Mouse (Mus musculus): ENCODE measurements at regions not wholly inside any gene's neighbourhood (a gene's known extent, or its start where the extent isn't known, plus 50 kb on each side); places are given as distances from the start of the nearest gene placed in this dataset.

DNA sequence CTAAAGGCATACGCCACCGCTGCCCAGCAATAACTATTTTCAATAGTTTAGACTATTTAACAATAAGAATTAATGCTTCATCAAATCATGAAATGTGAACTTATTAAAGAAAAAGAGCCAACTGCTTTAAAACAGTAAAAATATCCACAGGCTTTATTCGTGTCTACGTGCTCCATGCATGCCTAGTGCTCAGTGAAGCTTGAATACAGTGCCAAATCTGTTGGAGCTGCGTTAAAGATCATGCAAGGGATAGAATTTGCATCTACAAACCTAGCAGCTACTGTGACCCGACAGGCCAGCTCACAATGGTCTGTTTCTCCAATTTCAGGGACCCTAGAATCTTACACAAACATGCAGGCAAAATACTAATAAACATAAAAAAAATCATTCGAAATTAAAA lies 1147.3 kb upstream of the Flrt2 start:
- no peaks in the 10 kb centered on the region for H3K4me1 ChIP-seq
- no peak for ATAC-seq (replicated peaks)
- H3K4me3 ChIP-seq, result no peak overlapping the region
- no peak overlapping the region for H3K4me2 ChIP-seq (replicated peaks)
- H3K9me3 ChIP-seq, result no peaks in the 10 kb centered on the region
- no peak overlapping the region for H3K9ac ChIP-seq (replicated peaks)
- H3K27ac ChIP-seq (replicated peaks), result no peak overlapping the region
- H3K36me3 ChIP-seq, result no peaks in the 10 kb centered on the region
- H3K27me3 ChIP-seq, result no peaks in the 10 kb centered on the region
- 74% methylated on average over 7 of the region's 7 CpGs for WGBS

DNA sequence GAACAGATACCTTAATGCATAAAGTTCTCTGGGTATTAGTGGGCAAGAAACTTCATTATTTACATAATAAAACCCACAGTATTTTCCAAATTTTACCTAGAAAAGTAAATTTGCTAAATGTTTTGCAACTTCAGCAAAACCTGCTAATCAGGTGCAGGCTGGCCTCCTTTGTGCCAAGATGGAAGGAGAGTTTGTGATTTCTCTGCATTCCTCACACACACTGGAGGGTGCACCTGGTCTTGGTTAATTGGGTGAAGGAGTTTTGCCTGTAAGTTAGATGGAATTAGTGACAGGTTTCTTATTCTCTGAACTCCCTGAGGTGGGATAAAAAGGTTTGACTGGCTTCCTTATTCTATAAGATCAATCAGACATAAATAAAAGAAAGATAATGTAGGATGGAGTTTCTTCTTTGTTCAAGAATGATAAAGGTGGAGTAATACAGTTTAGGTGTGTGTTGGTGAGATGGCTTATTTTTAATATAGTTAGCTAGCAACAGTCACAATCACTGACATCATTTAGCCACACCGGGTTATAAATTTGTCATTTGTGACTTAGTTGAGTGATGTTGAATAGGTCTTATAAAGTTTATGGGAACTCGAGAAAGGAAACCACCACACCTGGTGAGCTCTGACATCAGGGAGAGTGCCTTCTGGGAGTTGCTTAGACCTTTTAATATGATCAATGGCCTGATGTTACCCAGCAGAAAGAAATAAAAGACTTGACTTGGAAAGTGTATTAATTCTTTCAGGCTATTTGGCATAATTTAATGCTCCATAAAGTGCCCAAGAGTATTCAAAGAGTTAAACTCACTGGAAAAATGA lies 1131.4 kb upstream of the Flrt2 start:
- H3K27me3 ChIP-seq, result no peaks in the 10 kb centered on the region
- 86% methylated on average over 2 of the region's 2 CpGs for WGBS
- no peak overlapping the region for H3K27ac ChIP-seq (replicated peaks)
- no peak for ATAC-seq (replicated peaks)
- no peak overlapping the region for H3K9ac ChIP-seq (replicated peaks)
- no peaks in the 10 kb centered on the region for H3K9me3 ChIP-seq
- no peak overlapping the region for H3K4me2 ChIP-seq (replicated peaks)
- no peaks in the 10 kb centered on the region for H3K36me3 ChIP-seq
- H3K4me3 ChIP-seq, result no peak overlapping the region
- H3K4me1 ChIP-seq, result no peaks in the 10 kb centered on the region

DNA sequence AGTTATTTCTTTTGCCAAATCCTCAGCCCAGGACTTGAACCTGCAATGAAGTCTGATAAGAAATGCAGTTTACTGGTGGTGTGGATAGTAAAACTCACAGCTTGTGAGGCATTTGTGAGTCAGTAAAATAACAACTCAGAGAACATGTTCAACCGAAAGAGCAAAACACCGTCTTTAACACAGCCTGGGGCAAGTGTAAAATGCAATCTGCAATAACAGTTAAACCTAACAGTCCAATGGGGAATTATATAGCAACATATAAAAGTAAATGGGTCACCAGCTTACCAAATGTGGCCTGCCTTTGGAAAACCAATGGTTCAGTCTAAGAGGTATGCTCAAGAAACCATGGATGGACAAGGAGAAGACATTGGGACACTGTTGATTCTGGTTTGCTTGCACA lies 1117.0 kb upstream of the Flrt2 start:
- no peaks in the 10 kb centered on the region for H3K4me1 ChIP-seq
- H3K27ac ChIP-seq (replicated peaks), result no peak overlapping the region
- H3K36me3 ChIP-seq, result no peaks in the 10 kb centered on the region
- H3K9me3 ChIP-seq, result no peaks in the 10 kb centered on the region
- H3K4me2 ChIP-seq (replicated peaks), result no peak overlapping the region
- H3K27me3 ChIP-seq, result no peaks in the 10 kb centered on the region
- no peak for ATAC-seq (replicated peaks)
- H3K4me3 ChIP-seq, result no peak overlapping the region
- 89% methylated on average over 2 of the region's 2 CpGs for WGBS
- H3K9ac ChIP-seq (replicated peaks), result no peak overlapping the region

DNA sequence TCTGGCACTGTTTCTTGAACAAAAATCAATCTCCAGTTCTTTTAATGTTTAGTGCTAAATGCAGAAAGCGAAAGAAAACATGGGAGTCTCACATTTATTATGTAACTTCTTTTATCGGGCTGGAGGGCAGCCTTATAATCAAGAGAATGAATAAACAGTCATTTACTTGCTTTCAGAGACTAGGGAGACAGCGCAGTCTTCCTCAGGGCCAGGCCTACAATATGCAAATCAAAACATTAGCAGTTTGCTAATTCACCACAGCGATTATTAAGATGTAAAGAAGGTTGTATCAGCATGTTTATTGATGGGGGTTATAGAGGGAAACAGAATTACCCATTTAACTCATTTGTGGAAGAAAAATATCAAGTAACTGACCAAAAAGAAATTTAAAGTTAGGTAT lies 1111.7 kb upstream of the Flrt2 start:
- ATAC-seq (replicated peaks), result 0 out of 2 replicates have a peak, but pooled peaks have one; percentile 60
- no peak overlapping the region for H3K4me3 ChIP-seq

DNA sequence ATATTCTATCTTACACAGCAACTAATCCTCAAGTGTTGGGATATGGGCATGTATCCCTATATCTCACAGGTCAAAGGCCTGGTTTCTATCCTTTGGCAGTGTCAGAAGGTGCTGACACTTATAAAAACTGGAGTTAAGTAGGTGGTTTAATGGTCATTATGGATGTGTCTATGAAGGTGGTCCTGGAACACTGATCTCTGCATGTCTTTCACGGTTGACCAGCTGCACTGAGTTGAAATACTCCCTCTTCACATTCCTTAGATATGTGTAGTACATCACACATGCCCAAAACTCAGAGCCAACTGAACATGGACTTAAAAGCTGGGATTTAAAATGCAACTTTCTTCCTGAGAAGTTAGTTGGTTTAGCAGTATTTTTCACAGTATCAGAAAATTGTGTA lies 1107.7 kb upstream of the Flrt2 start:
- 83% methylated on average over 1 of the region's 1 CpGs for WGBS
- no peak overlapping the region for H3K27ac ChIP-seq (replicated peaks)
- no peak overlapping the region for H3K9ac ChIP-seq (replicated peaks)
- no peaks in the 10 kb centered on the region for H3K36me3 ChIP-seq
- H3K4me3 ChIP-seq, result no peak overlapping the region
- peaks cover 4% of the 10 kb centered on the region; the same call in 1 of the 2 replicates for H3K4me1 ChIP-seq
- H3K27me3 ChIP-seq, result no peaks in the 10 kb centered on the region
- no peak for ATAC-seq (replicated peaks)
- no peaks in the 10 kb centered on the region for H3K9me3 ChIP-seq
- no peak overlapping the region for H3K4me2 ChIP-seq (replicated peaks)

More for the DNA sequence above, 1111.7 kb upstream of the Flrt2 start:
- Histone ChIP-seq H3K27ac (replicated peaks) (no peak overlapping the region), H3K9ac (replicated peaks) (no peak overlapping the region), H3K4me1 (peaks cover 4% of the 10 kb centered on the region; the same call in 1 of the 2 replicates), H3K36me3 (no peaks in the 10 kb centered on the region), H3K4me2 (replicated peaks) (no peak overlapping the region), H3K9me3 (no peaks in the 10 kb centered on the region), H3K27me3 (no peaks in the 10 kb centered on the region)
- 25% methylated on average over 4 of the region's 4 CpGs for WGBS

DNA sequence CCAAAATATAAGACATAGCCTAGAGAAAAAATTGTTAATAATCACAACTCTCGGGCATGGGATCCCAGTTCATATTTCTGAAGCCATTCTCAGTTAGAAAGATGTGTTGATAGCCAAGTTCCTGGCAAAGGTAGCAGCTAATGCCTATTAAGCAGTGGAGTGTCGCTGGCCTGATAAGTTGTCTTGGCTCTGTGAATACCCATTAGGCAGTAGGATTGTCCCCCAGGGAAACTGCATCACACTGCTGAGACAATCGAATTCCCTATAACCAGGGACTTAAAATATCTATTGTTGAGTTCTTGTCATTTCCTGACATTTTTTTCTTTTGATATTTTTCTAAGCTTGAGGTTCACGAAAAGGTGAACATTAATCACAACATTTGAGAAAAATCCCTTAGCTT lies 1105.0 kb upstream of the Flrt2 start:
- 68% methylated on average over 4 of the region's 4 CpGs for WGBS
- H3K4me3 ChIP-seq, result no peak overlapping the region
- no peak overlapping the region for H3K27ac ChIP-seq (replicated peaks)
- H3K4me2 ChIP-seq (replicated peaks), result no peak overlapping the region
- H3K9me3 ChIP-seq, result no peaks in the 10 kb centered on the region
- no peaks in the 10 kb centered on the region for H3K36me3 ChIP-seq
- H3K4me1 ChIP-seq, result no peaks in the 10 kb centered on the region
- no peaks in the 10 kb centered on the region for H3K27me3 ChIP-seq
- ATAC-seq (replicated peaks), result no peak
- H3K9ac ChIP-seq (replicated peaks), result no peak overlapping the region

DNA sequence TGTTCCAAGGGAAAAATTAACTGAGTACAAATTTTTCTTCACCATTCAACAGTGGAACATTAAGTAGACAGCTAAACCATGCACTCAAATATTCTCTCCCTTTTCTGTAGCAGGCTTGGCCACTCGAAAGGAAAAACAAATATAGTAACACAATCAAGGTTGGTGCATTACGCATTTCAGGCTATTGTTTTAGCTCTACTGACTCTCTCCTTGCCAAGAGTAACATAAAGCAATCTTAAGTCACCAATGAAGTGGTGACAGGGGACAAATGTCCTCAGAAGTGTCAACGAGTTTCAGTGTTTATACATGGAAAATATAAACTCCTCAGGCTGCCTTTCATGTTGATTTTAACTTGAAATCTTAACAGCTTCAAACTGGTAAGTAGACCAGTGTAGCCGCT lies 1103.4 kb upstream of the Flrt2 start:
- ATAC-seq (replicated peaks), result no peak
- 81% methylated on average over 4 of the region's 4 CpGs for WGBS

DNA sequence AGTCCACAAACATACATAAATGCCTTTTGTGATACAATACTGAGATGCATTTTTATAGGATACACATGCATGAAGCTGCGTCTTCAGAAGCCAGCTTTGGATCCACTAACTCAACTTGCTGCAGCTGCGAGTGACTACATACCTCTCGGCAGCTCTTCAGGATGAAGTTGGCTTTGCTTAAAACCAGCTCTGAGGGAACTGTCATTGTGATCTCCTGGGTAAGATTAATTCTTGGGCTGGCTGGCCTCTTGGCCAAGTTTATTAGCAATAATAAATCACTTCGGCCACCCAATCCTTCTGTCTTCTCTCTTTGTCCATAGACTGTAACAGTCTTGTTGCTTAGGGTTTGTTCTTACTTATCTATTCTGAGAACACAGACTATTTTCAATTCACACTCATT lies 1103.0 kb upstream of the Flrt2 start:
- H3K27me3 ChIP-seq, result no peaks in the 10 kb centered on the region
- no peaks in the 10 kb centered on the region for H3K4me1 ChIP-seq
- no peak overlapping the region for H3K4me2 ChIP-seq (replicated peaks)
- no peaks in the 10 kb centered on the region for H3K36me3 ChIP-seq
- no peak for ATAC-seq (replicated peaks)
- H3K4me3 ChIP-seq, result no peak overlapping the region
- WGBS, result 95% methylated on average over 4 of the region's 4 CpGs
- H3K27ac ChIP-seq (replicated peaks), result no peak overlapping the region
- no peaks in the 10 kb centered on the region for H3K9me3 ChIP-seq
- no peak overlapping the region for H3K9ac ChIP-seq (replicated peaks)

More for the DNA sequence above, 1103.4 kb upstream of the Flrt2 start:
- H3K9me3 ChIP-seq, result no peaks in the 10 kb centered on the region
- H3K27ac ChIP-seq (replicated peaks), result no peak overlapping the region
- H3K27me3 ChIP-seq, result no peaks in the 10 kb centered on the region
- H3K4me2 ChIP-seq (replicated peaks), result no peak overlapping the region
- H3K4me3 ChIP-seq, result no peak overlapping the region
- no peaks in the 10 kb centered on the region for H3K36me3 ChIP-seq
- no peak overlapping the region for H3K9ac ChIP-seq (replicated peaks)
- H3K4me1 ChIP-seq, result no peaks in the 10 kb centered on the region

DNA sequence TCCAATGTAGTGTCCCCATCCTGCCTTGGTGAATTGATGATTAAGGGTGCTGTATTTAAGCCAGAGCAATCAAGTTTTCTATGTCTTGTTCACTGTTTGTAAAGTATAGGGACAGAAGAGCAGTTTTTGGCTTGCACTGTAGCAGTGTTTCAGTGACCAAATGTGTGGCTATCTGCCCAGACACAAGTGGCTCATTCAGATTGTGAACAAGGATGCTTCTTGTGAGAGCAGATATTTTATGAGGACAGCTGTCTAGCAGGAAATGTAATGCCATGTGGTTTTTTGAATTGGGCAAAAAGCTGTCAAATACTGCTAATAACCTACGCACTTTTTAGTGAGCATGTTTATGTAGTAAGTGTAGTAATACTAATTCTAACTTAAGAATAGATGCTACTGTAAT lies 1086.5 kb upstream of the Flrt2 start:
- H3K36me3 ChIP-seq, result no peaks in the 10 kb centered on the region
- no peak for ATAC-seq (replicated peaks)
- H3K4me1 ChIP-seq, result no peaks in the 10 kb centered on the region
- no peak overlapping the region for H3K4me3 ChIP-seq
- no peak overlapping the region for H3K27ac ChIP-seq (replicated peaks)
- H3K9me3 ChIP-seq, result no peaks in the 10 kb centered on the region
- WGBS, result 82% methylated on average over 1 of the region's 1 CpGs
- no peak overlapping the region for H3K4me2 ChIP-seq (replicated peaks)
- no peaks in the 10 kb centered on the region for H3K27me3 ChIP-seq
- H3K9ac ChIP-seq (replicated peaks), result no peak overlapping the region

DNA sequence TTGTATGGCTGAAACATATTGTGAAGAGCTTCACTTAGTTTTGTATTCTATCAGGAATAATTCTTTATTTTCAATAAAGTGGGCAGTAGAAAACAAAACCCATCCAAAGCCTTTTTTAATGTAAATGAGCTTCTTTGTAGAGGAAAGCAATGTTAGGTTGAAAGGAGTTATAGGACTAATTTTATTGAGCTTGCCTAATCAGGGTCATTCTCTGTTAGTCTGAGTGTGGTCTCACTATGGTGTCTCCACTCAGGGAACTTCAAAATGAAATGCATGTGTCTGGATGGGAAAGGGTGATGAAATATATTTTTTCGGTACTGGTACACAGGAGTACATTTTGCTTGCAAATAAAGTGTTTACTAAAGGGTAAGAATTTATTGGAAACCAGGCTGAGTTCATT lies 1055.5 kb upstream of the Flrt2 start:
- no peak for ATAC-seq (replicated peaks)
- 10% methylated on average over 1 of the region's 1 CpGs for WGBS
- Histone ChIP-seq H3K27ac (replicated peaks) (no peak overlapping the region), H3K4me2 (replicated peaks) (no peak overlapping the region), H3K4me3 (no peak overlapping the region), H3K9me3 (no peaks in the 10 kb centered on the region), H3K4me1 (0 out of 2 replicates have a peak, but pooled peaks cover 5% of the 10 kb centered on the region), H3K9ac (replicated peaks) (no peak overlapping the region), H3K36me3 (no peaks in the 10 kb centered on the region), H3K27me3 (no peaks in the 10 kb centered on the region)

DNA sequence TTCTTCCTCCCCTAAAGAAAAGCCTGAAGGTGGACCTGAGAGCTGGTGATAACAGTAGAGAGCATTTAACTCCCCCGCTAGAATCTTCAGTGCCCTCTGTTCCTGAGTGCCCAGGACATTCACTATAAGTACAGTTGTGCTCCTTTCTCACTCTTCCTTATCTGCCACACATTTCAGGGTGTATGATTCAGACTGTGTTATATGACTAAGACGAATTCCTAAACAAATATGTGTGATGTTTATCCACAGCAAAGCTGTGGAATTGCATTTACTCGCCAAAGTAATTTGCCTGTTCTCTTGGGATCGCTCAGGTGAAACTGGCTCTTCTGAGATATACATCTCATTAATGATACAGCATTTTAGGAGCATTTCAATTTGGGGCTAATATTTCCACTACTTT lies 1051.9 kb upstream of the Flrt2 start:
- H3K4me1 ChIP-seq, result 0 out of 2 replicates have a peak, but pooled peaks cover 5% of the 10 kb centered on the region
- no peaks in the 10 kb centered on the region for H3K27me3 ChIP-seq
- no peak overlapping the region for H3K4me3 ChIP-seq
- WGBS, result 83% methylated on average over 4 of the region's 4 CpGs
- H3K36me3 ChIP-seq, result no peaks in the 10 kb centered on the region
- no peak overlapping the region for H3K4me2 ChIP-seq (replicated peaks)
- H3K9ac ChIP-seq (replicated peaks), result no peak overlapping the region
- no peak for ATAC-seq (replicated peaks)
- no peaks in the 10 kb centered on the region for H3K9me3 ChIP-seq
- H3K27ac ChIP-seq (replicated peaks), result no peak overlapping the region

DNA sequence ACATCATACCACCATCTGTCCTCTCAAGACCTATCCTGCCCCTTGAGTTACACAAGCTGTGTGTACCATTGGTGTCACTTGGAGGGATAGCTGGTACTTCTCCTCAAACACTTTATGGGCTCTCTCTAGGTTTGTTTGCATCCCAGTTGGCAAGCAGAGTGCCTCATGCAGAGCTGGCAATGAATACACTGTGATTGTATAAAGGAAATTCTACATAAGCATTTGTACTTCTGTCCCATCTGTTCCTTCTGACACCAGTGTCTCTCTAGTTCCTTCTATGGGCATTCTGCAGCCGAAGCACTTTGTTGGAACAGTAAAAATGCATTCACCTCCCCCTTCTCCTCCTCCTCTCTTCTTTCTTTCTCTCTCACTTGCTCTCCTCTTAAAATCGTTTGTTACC lies 1046.7 kb upstream of the Flrt2 start:
- WGBS, result 45% methylated on average over 2 of the region's 2 CpGs

DNA sequence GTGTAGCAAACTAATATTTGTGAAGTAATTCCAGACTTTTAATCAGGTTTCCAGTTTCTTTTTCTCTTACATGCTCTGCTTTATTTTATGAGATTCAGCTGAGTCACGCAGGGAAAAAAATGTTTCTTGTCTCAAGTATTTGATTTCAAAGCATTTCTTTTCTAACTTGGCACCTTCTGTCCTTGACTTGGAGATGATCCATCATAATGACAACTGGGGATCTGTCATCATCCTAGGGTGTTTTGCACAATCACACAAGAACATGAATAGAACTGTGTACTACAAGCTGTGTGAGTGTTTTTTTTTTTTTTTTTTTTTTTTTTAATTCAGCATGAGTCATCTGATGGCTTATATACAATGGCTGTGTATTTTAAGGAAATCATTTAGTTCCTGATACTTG lies 1022.0 kb upstream of the Flrt2 start:
- no peaks in the 10 kb centered on the region for H3K27me3 ChIP-seq
- no peaks in the 10 kb centered on the region for H3K9me3 ChIP-seq
- no peak overlapping the region for H3K4me2 ChIP-seq (replicated peaks)
- H3K36me3 ChIP-seq, result no peaks in the 10 kb centered on the region
- H3K4me3 ChIP-seq, result no peak overlapping the region
- no peak overlapping the region for H3K27ac ChIP-seq (replicated peaks)
- 73% methylated on average over 1 of the region's 1 CpGs for WGBS
- ATAC-seq (replicated peaks), result no peak
- H3K4me1 ChIP-seq, result no peaks in the 10 kb centered on the region
- H3K9ac ChIP-seq (replicated peaks), result no peak overlapping the region

More for the DNA sequence above, 1046.7 kb upstream of the Flrt2 start:
- H3K27ac ChIP-seq (replicated peaks), result no peak overlapping the region
- no peaks in the 10 kb centered on the region for H3K36me3 ChIP-seq
- H3K27me3 ChIP-seq, result no peaks in the 10 kb centered on the region
- no peak; the same call in 1 of the 2 replicates for ATAC-seq (replicated peaks)
- H3K4me2 ChIP-seq (replicated peaks), result no peak overlapping the region
- no peaks in the 10 kb centered on the region for H3K9me3 ChIP-seq
- H3K4me3 ChIP-seq, result no peak overlapping the region
- H3K9ac ChIP-seq (replicated peaks), result no peak overlapping the region
- H3K4me1 ChIP-seq, result no peaks in the 10 kb centered on the region
